Mouse (Mus musculus): ENCODE data around the gene Tm4sf19. TPM values are rescaled to one million over a fixed set of nuclear protein-coding genes. Genes with fewer than 3 reads are reported as not detected.

Gene Tm4sf19
- polyA plus RNA-seq, 1 experiment, result not detected

DNA sequence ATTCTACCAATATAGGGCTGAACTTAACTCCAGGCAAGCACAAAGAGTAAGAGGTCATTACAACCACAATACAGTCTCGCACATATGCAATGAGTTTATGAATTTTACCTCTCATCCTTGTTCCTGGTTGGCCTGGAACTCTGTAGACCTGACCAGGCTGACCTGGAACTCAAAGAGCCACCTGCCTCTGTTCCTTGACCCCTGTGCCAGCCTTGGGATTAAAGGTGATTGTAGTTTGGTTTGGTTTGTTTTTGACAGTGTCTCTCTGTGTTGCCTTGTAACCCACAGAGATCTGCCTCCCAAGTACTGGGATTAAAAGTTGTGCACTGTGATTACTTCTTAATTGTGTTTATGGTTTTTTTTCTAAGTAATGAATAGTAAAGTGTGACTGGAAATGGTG lies 56.5 kb downstream of the Tm4sf19 start:
- WGBS, result 92% methylated on average over 1 of the region's 1 CpGs
- no peak for DNase-seq
- Histone ChIP-seq H3K4me1 (ENCODE audit: control insufficient read depth, insufficient read depth, low read length) (no peaks in the 10 kb centered on the region), H3K4me3 (replicated peaks; ENCODE audit: extremely low read depth, low read depth, low read length) (no peak overlapping the region)
- TF ChIP-seq POLR2A (IDR thresholded peaks at IDR 0.05; ENCODE audit: borderline replicate concordance, extremely low read depth, low read depth, low read length), result no peak
- no peak for TF ChIP-seq CTCF (IDR thresholded peaks at IDR 0.05; ENCODE audit: insufficient read depth, low read length)

Other genes starting within 250 kb of the Tm4sf19 start
- 40.6 and 40.9 TPM in 2 replicates for gene Nrros, start 234.9 kb upstream of the Tm4sf19 start, polyA plus RNA-seq (2012; rRNA removed)
- not detected in 2 replicates for gene Bex6, start 220.7 kb upstream of the Tm4sf19 start, polyA plus RNA-seq (2012; rRNA removed)
- gene Fbxo45, start 153.3 kb upstream of the Tm4sf19 start, polyA plus RNA-seq (2012; rRNA removed), result 3.7 and 5.2 TPM in 2 replicates
- gene Wdr53, start 153.3 kb upstream of the Tm4sf19 start, polyA plus RNA-seq (2012; rRNA removed), result 2.6 and 5.5 TPM in 2 replicates
- 0.13 TPM in 1 of 2 replicates, not detected in the other for gene Smco1, start 129.0 kb upstream of the Tm4sf19 start, polyA plus RNA-seq (2012; rRNA removed)
- 8.2 and 12.0 TPM in 2 replicates for gene Rnf168, start 123.0 kb upstream of the Tm4sf19 start, polyA plus RNA-seq (2012; rRNA removed)
- gene Ubxn7, start 68.2 kb upstream of the Tm4sf19 start, polyA plus RNA-seq (2012; rRNA removed), result 16.8 and 22.2 TPM in 2 replicates
- 3.3 and 5.5 TPM in 2 replicates for gene Tctex1d2, start 19.2 kb downstream of the Tm4sf19 start, polyA plus RNA-seq (2012; rRNA removed)
- gene Pcyt1a, start 30.4 kb downstream of the Tm4sf19 start, polyA plus RNA-seq (2012; rRNA removed), result 37.0 and 55.2 TPM in 2 replicates
- 0.11 and 0.17 TPM in 2 replicates for gene Slc51a, start 87.4 kb downstream of the Tm4sf19 start, polyA plus RNA-seq (2012; rRNA removed)
- not detected in 2 replicates for gene Zdhhc19, start 95.8 kb downstream of the Tm4sf19 start, polyA plus RNA-seq (2012; rRNA removed)
- gene Tfrc, start 208.4 kb downstream of the Tm4sf19 start, polyA plus RNA-seq (2012; rRNA removed), result 7.5 and 12.8 TPM in 2 replicates
- gene Tnk2, start 243.4 kb downstream of the Tm4sf19 start, polyA plus RNA-seq (2012; rRNA removed), result 107 and 119 TPM in 2 replicates

Measured in lung, adult 2 months (tissue).